Mouse (Mus musculus) C2C12 (cell line): Measurements from ENCODE around the gene Klhdc4.

ENCODE experiments used
- CTCF ChIP-seq: IDR thresholded peaks from one replicate; pipeline ENCODE4 v1.5.1; 2011; ENCODE audit not compliant: control insufficient read depth, insufficient read depth, insufficient read length
- MAX ChIP-seq: IDR thresholded peaks from one replicate; pipeline ENCODE4 v1.6.1; 2011; ENCODE audit warnings: mild to moderate bottlenecking, control low read depth
- MYOG ChIP-seq: IDR thresholded peaks from one replicate; pipeline ENCODE4 v1.6.1; 2011; ENCODE audit not compliant: control insufficient read depth, insufficient read length; ENCODE audit errors: extremely low read depth
- USF1 ChIP-seq: IDR thresholded peaks from one replicate; pipeline ENCODE4 v1.6.1; 2011; ENCODE audit warnings: low read depth, mild to moderate bottlenecking, control low read depth, moderate library complexity

DNA sequence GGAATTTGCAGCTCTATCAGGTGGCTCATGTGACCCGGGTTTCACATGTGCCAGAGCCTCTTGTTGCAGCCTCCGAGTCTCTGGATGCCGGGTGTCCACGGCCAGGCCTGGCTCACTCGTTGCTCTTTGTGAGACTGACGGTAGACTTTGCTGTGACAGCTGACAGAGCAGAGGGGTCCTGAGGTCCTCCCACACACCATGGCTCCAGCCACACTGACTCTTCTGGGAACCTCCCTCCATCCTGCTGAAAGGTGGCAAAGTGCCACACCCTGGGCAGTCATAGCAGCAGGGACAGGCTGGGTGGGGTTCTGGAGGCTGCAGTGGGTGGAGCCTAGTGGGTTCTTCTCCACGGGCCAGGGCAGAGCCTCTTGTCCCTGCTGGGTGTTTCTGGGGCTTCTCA lies 68.9 kb downstream of the Klhdc4 start:
- TF ChIP-seq CTCF (no peak), MAX (no peak), USF1 (no peak), MYOG (no peak)
